Mouse (Mus musculus): ENCODE measurements around the gene Stub1. TPM values are rescaled to one million over a fixed set of nuclear protein-coding genes. Genes with fewer than 3 reads are reported as not detected.
"Not testable (repeated sequence)": the region's sequence is repeated elsewhere in the genome, so short reads cannot be mapped to it uniquely, and the experiment has no call there.

The Stub1 gene
- 10 to 100 TPM; 68.3 to 85.7 TPM for polyA plus RNA-seq (2017; shearing (Covaris generic))

GRCm38 (mm10) chr17:25833291-25833663 is at the start of gene Stub1:
Gene Stub1, minus strand, starts transcription at chr17:25833404.
- ATAC-seq = no peak

GRCm38 (mm10) chr17:25882306-25882705 is 49.1 kb upstream of the Stub1 start:
- ATAC-seq = no peak

- no peak for ATAC-seq
These were observed 48.5 kb upstream of the Stub1 start for GRCm38 (mm10) chr17:25881691-25882090.

GRCm38 (mm10) chr17:25880913-25881641 is 47.9 kb upstream of the Stub1 start:
- no peak for ATAC-seq

GRCm38 (mm10) chr17:25880196-25880910 is 47.1 kb upstream of the Stub1 start, which contains the start of gene Wfikkn1:
Gene Wfikkn1, minus strand, starts transcription at chr17:25880858.
- no peak for ATAC-seq

- ATAC-seq = no peak
These were observed 46.5 kb upstream of the Stub1 start for GRCm38 (mm10) chr17:25879750-25880149.

- no peak for ATAC-seq
These were observed 46.1 kb upstream of the Stub1 start for GRCm38 (mm10) chr17:25879261-25879660.

- ATAC-seq = no peak
These were observed 45.5 kb upstream of the Stub1 start for GRCm38 (mm10) chr17:25878611-25879180.

- ATAC-seq = no peak
These were observed 44.8 kb upstream of the Stub1 start for GRCm38 (mm10) chr17:25877741-25878610.

GRCm38 (mm10) chr17:25877025-25877424 is 43.8 kb upstream of the Stub1 start:
- no peak for ATAC-seq

GRCm38 (mm10) chr17:25876347-25876915 is 43.2 kb upstream of the Stub1 start:
- no peak for ATAC-seq

- peak; percentile 70 for ATAC-seq
These were observed 42.2 kb upstream of the Stub1 start for GRCm38 (mm10) chr17:25875171-25876136.

- peak; percentile 59 for ATAC-seq
These were observed 41.5 kb upstream of the Stub1 start, which contains the start of gene Mettl26 for GRCm38 (mm10) chr17:25874721-25875170. Gene Mettl26, plus strand, starts transcription at chr17:25875074.

- no peak for ATAC-seq
These were observed 41.0 kb upstream of the Stub1 start for GRCm38 (mm10) chr17:25874148-25874720.

GRCm38 (mm10) chr17:25873405-25874147 is 40.4 kb upstream of the Stub1 start:
- ATAC-seq = no peak

- no peak for ATAC-seq
These were observed 39.5 kb upstream of the Stub1 start for GRCm38 (mm10) chr17:25872676-25873075.

GRCm38 (mm10) chr17:25871566-25871965 is 38.4 kb upstream of the Stub1 start:
- ATAC-seq = not testable (repeated sequence)

GRCm38 (mm10) chr17:25869954-25870353 is 36.8 kb upstream of the Stub1 start:
- ATAC-seq = no peak

- no peak for ATAC-seq
These were observed 36.3 kb upstream of the Stub1 start for GRCm38 (mm10) chr17:25869498-25869897.

Measured in activated CD4-positive, CD25-positive, alpha-beta regulatory T cell, adult 4 months (primary cell).